Mouse (Mus musculus): ENCODE data around the gene Gm47283. TPM values are rescaled to one million over a fixed set of nuclear protein-coding genes. Genes with fewer than 3 reads are reported as not detected.
"Not testable (repeated sequence)": the region's sequence is repeated elsewhere in the genome, so short reads cannot be mapped to it uniquely, and the experiment has no call there.

Gm47283 gene
- polyA plus RNA-seq, 1 experiment from 2014 or later, result not detected

DNA sequence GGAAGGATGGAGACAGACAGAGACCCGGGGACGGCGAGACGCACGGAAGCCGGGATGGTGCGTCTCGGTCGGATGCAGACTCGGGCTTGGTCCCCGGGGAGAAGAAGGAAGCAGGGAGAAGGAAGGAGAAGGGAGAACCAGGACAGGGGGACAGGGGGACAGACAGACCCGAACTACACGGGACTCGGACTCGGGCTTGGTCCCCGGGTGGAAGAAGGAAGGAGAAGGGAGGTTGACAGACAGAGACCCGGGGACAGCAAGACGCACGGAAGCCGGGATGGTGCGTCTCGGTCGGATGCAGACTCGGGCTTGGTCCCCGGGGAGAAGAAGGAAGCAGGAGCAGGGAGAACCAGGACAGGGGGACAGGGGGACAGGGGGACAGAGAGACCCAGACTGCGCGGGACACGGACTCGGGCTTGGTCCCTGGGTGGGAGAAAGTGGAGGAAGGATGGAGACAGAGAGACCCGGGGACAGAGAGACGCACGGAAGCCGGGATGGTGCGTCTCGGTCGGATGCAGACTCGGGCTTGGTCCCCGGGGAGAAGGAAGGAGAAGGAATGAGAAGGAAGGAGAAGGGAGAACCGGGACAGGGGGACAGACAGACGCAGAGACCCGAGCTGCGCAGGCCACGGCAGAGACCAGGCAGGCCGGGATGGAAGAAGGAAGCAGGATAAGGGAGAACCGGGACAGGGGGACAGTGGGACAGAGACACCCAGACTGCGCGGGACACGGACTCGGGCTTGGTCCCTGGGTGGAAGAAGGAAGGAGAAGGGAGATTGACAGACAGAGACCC lies 42.1 kb upstream of the Gm47283 start:
- H3K4me3 ChIP-seq; H3K4me1 ChIP-seq; H3K27me3 ChIP-seq; H3K27ac ChIP-seq; H3K9ac ChIP-seq; H3K4me2 ChIP-seq (replicated peaks): not testable (repeated sequence)
- Histone ChIP-seq H3K36me3 (peaks cover 48% of the 10 kb centered on the region), H3K9me3 (replicated peaks) (peaks cover 57% of the 10 kb centered on the region)
- ATAC-seq (ENCODE audit: low FRiP score), result peak; percentile 20; the same call in 1 of the 2 replicates
- 86% methylated on average over 49 of the region's 49 CpGs for WGBS

DNA sequence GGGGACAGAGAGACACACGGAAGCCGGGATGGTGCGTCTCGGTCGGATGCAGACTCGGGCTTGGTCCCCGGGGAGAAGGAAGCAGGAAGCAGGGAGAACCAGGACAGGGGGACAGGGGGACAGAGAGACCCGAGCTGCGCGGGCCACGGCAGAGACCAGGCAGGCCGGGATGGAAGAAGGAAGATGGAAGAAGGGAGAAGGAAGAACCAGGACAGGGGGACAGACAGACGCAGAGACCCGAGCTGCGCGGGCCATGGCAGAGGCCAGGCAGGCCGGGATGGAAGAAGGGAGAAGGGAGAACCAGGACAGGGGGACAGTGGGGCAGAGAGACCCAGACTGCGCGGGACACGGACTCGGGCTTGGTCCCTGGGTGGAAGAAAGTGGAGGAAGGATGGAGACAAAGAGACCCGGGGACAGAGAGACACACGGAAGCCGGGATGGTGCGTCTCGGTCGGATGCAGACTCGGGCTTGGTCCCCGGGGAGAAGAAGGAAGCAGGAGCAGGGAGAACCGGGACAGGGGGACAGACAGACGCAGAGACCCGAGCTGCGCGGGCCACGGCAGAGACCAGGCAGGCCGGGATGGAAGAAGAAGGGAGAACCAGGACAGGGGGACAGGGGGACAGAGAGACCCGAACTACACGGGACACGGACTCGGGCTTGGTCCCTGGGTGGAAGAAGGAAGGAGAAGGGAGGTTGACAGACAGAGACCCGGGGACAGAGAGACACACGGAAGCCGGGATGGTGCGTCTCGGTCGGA lies 41.3 kb upstream of the Gm47283 start:
- not testable (repeated sequence) for ATAC-seq (ENCODE audit: low FRiP score); H3K27me3 ChIP-seq; H3K4me2 ChIP-seq (replicated peaks); H3K9ac ChIP-seq; H3K4me3 ChIP-seq; H3K27ac ChIP-seq; H3K4me1 ChIP-seq
- WGBS, result 80% methylated on average over 36 of the region's 46 CpGs
- H3K36me3 ChIP-seq, result peaks cover 48% of the 10 kb centered on the region
- H3K9me3 ChIP-seq (replicated peaks), result peaks cover 57% of the 10 kb centered on the region

GRCm38 (mm10) chrY:90743811-90744220 lies 40.7 kb upstream of the Gm47283 start:
- peaks cover 54% of the 10 kb centered on the region for H3K9me3 ChIP-seq (replicated peaks)
- no peak overlapping the region for H3K4me3 ChIP-seq
- H3K4me2 ChIP-seq (replicated peaks), result no peak overlapping the region
- peaks cover 48% of the 10 kb centered on the region for H3K36me3 ChIP-seq
- H3K27ac ChIP-seq, result peak overlapping the region; percentile 67; the same call in 1 of the 2 replicates
- no peak overlapping the region for H3K9ac ChIP-seq
- 43% methylated on average over 4 of the region's 21 CpGs for WGBS
- no peaks in the 10 kb centered on the region for H3K4me1 ChIP-seq
- no peaks in the 10 kb centered on the region for H3K27me3 ChIP-seq
- no peak for ATAC-seq (ENCODE audit: low FRiP score)

- Histone ChIP-seq H3K4me3 (peak overlapping the region; percentile 13), H3K36me3 (peaks cover 42% of the 10 kb centered on the region), H3K27ac (peak overlapping the region; percentile 67), H3K4me2 (replicated peaks) (peak overlapping the region; percentile 13; the same call in 1 of the 2 replicates), H3K9me3 (replicated peaks) (peaks cover 47% of the 10 kb centered on the region)
- not testable (repeated sequence) for H3K27me3 ChIP-seq, H3K4me1 ChIP-seq, H3K9ac ChIP-seq
- peak; percentile 91 for ATAC-seq (ENCODE audit: low FRiP score)
- WGBS, result 65% methylated on average over 51 of the region's 51 CpGs
Measured at GRCm38 (mm10) chrY:90744381-90744981, 40.1 kb upstream of the Gm47283 start.

- not testable (repeated sequence) for ATAC-seq (ENCODE audit: low FRiP score); H3K27ac ChIP-seq; H3K4me3 ChIP-seq; H3K4me1 ChIP-seq; H3K27me3 ChIP-seq; H3K4me2 ChIP-seq (replicated peaks); H3K9ac ChIP-seq
- Histone ChIP-seq H3K9me3 (replicated peaks) (peaks cover 40% of the 10 kb centered on the region), H3K36me3 (peaks cover 34% of the 10 kb centered on the region)
- WGBS, result 95% methylated on average over 5 of the region's 5 CpGs
Measured at GRCm38 (mm10) chrY:90745256-90745655, 39.3 kb upstream of the Gm47283 start.

DNA sequence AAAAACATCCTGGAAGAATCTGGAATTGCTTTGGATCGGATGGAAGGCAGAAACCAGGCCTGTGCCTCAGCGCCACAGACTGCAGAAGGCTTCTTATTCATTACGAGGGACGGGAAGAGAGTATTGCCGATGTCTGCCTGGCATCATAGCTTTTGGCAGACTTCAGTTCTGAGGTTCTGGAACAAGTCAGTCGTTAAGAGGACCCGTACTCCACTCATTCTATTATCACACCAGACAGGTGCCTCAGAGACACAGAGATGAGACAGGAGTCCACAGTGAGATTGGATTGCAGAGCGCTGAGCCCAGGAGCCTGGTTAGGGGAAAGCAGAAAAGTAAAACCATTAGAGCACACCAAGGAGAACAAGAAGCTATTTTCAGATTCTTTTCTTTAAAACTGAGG lies 29.8 kb upstream of the Gm47283 start, which contains the start of gene Gm21860:
Gene Gm21860 (minus strand): TSS at position 101 of the 400 bp plus-strand sequence.
- no CpG with 5 or more reads among the region's 8 CpGs for WGBS
- not testable (repeated sequence) for H3K36me3 ChIP-seq; H3K27me3 ChIP-seq; H3K9ac ChIP-seq; ATAC-seq (ENCODE audit: low FRiP score); H3K27ac ChIP-seq; H3K9me3 ChIP-seq (replicated peaks); H3K4me2 ChIP-seq (replicated peaks); H3K4me3 ChIP-seq; H3K4me1 ChIP-seq

GRCm38 (mm10) chrY:90839077-90839476 lies 54.5 kb downstream of the Gm47283 start, which contains the start of gene Gm21748:
TSS of gene Gm21748 (minus strand) at chrY:90839177.
- H3K27me3 ChIP-seq; H3K4me1 ChIP-seq; H3K4me2 ChIP-seq (replicated peaks); H3K9ac ChIP-seq; H3K9me3 ChIP-seq (replicated peaks); ATAC-seq (ENCODE audit: low FRiP score); H3K36me3 ChIP-seq; H3K4me3 ChIP-seq; H3K27ac ChIP-seq: not testable (repeated sequence)
- no CpG with 5 or more reads among the region's 8 CpGs for WGBS

Other genes starting within 250 kb of the Gm47283 start
- not detected in 2 replicates for gene Gm21860, start 29.9 kb upstream of the Gm47283 start, polyA plus RNA-seq (2016; fragmentation: Nextera tagmentation; extraction: Ambion mirVana)
- gene Gm21748, start 54.4 kb downstream of the Gm47283 start, polyA plus RNA-seq (2016; fragmentation: Nextera tagmentation; extraction: Ambion mirVana), result not detected in 2 replicates